Mouse (Mus musculus) fibroblast of lung, adult 2 months (primary cell): ENCODE results near the gene Vdr.

Experiments used
- DNase-seq: peaks from one replicate; pipeline ENCODE4 v3.0.0-alpha.2; 2011; ENCODE audit warnings: low read depth

Vdr gene

DNA sequence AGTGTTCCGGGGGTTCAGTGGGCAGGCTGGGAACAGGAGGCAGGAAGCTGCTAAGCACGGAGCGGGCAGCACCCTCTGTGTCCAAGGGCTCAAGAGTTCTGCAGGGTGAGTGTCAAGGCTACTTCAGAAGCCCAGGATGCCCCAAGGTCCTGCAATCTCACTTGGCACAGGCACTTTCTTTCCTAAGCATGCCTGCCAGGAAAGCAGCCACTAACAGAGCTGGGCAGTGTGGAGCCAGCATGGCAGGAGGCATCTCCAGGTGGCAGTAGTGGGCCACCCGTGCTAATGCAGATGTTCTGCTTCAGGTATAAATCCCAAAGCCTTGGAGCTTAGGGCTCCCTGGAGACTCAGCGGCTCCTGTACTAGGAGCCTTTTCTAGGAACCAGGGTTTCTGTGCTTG lies 100.5 kb downstream of the Vdr start:
- DNase-seq = no peak

DNA sequence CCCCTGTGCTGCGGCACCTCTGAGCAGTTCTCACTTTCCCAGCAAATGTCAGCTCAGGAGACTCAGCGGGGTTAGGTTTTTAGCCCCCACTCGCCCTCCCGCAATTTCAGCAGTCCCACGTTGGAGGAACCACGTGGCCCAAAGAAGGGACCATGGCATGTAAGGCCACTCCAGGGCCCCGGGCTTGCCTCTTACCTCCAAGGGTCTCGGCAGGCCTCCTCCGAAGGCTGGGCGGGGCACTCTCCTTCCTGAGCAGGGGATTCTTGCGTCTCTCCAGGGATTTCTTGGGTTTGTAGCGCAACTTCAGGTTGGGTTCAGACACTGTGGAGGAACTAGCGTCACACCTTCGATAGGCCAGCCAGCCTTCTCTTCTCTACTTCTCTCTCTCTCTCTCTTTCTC lies 101.2 kb downstream of the Vdr start:
- DNase-seq = no peak

DNA sequence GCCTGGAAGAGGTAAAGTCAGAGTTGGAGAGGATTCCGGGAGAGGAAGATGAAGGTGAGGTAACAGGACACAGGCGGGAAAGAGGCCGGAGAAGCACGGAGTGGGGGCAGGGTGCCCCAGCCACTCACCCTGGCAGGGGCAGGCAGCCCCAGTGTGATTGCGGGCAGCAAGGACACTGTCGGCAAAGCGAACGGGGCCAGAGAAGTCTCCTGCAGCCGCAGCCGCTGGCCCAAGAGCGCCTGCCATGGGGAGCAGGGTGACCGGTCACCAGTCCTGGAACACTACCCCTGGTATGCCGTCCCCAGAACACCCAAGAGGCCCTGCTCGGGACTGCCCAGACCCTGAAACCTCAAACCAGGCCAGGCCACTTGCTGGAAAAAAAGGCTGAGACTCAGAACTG lies 101.9 kb downstream of the Vdr start:
- no peak for DNase-seq

DNA sequence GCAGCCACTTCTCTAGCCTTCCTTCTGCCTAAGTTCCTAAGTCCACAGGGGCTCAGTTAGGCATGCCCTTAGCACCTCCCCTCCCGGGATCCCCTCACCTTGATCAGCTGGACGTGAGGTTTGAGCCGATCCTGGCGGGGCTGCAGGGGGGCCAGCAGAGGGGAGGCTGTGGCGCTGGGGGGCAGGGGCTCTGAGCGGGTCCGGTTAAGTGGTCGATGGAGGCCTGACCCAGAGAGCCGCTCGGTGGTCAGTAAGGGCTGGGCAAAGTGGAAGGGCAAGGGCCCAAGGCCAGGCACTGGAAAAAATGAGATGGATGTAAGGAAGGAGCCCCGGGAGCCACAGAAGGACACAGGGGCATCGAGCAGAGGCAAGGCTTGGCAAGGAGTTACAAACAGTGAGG lies 102.6 kb downstream of the Vdr start:
- DNase-seq = no peak
